Mouse (Mus musculus) liver, embryonic 14.5 days (tissue): ENCODE measurements around the gene Htr1a. TPM values are rescaled to one million over a fixed set of nuclear protein-coding genes. Genes with fewer than 3 reads are reported as not detected.

ENCODE experiments used
- ATAC-seq: fragments of 200-750 bp; cut with Nextera tagmentation; 2 replicates; pipeline ENCODE4 v1.8.0; 2017; ENCODE audit warnings: moderate number of reproducible peaks, mild to moderate bottlenecking, moderate library complexity; ENCODE audit not compliant: insufficient read depth
- DNase-seq, 3 experiments: peaks; one replicate each; pipeline ENCODE4 v3.0.0-alpha.2; 2012 to 2013; ENCODE audit warnings: low read depth in 3 of 3, low spot score in 3 of 3
- H3K27ac ChIP-seq: fragments of 300-500 bp; sonication (generic); 2 replicates; pipeline ENCODE4 v1.5.1; 2014; ENCODE audit warnings: moderate library complexity, mild to moderate bottlenecking, control low read depth, inconsistent platforms
- H3K27me3 ChIP-seq: fragments of 300-500 bp; sonication (generic); 2 replicates; pipeline ENCODE4 v1.6.1; 2014; ENCODE audit warnings: mild to moderate bottlenecking, low read length, moderate library complexity; ENCODE audit not compliant: control insufficient read depth, insufficient read depth
- H3K36me3 ChIP-seq: fragments of 300-500 bp; sonication (generic); replicated peaks from 2 replicates; pipeline ENCODE4 v1.6.1; 2014; ENCODE audit warnings: low read depth; ENCODE audit not compliant: control insufficient read depth, insufficient read depth
- H3K4me1 ChIP-seq, 2 experiments: fragments of 200-500 bp in 1 of 2; fragments of 300-500 bp in 1 of 2; sonication (generic) in 1 of 2; replicated peaks; 2 replicates each; pipeline ENCODE4 v1.6.1; 2012 to 2014; ENCODE audit warnings: antibody characterized with exemption in 1 of 2, inconsistent platforms in 1 of 2, low read length in 1 of 2; ENCODE audit not compliant: control insufficient read depth in 2 of 2, insufficient read depth in 2 of 2
- H3K4me2 ChIP-seq: fragments of 300-500 bp; sonication (generic); 2 replicates; pipeline ENCODE4 v1.6.1; 2014; ENCODE audit warnings: low read depth, mild to moderate bottlenecking, control low read depth, moderate library complexity
- H3K4me3 ChIP-seq, 2 experiments: fragments of 200-500 bp in 1 of 2; fragments of 300-500 bp in 1 of 2; sonication (generic) in 1 of 2; 2 replicates each; pipeline ENCODE4 v1.5.1; 2012 to 2014; ENCODE audit warnings: low read depth in 2 of 2, low read length in 2 of 2, mild to moderate bottlenecking in 2 of 2, control low read depth in 1 of 2, inconsistent platforms in 1 of 2, moderate library complexity in 1 of 2; ENCODE audit not compliant: insufficient read depth in 1 of 2
- H3K9ac ChIP-seq: fragments of 300-500 bp; sonication (generic); replicated peaks from 2 replicates; pipeline ENCODE4 v1.6.1; 2014; ENCODE audit warnings: mild to moderate bottlenecking, control low read depth, moderate library complexity
- H3K9me3 ChIP-seq: fragments of 300-500 bp; sonication (generic); 2 replicates; pipeline ENCODE4 v1.6.1; 2016; ENCODE audit warnings: low read length, mixed read lengths; ENCODE audit not compliant: control insufficient read depth
- EP300 ChIP-seq: IDR thresholded peaks from 2 replicates; pipeline ENCODE4 v1.6.1; 2016; ENCODE audit warnings: antibody characterized with exemption, low read depth
- WGBS: fragments of 180-500 bp; shearing (Covaris S2); extraction: QIAGEN DNeasy Blood & Tissue Kit; methylation state at CpG from one replicate; pipeline ENCODE4 v1.1.7; 2014; ENCODE audit not compliant: insufficient replicate concordance; 5-methylcytosine and 5-hydroxymethylcytosine counted together
- polyA plus RNA-seq, 2 experiments: library from polyadenylated mRNA; depleted of rRNA in 1 of 2; stranded (reverse) in 1 of 2; unstranded in 1 of 2; fragments of >200 nt; fragmentation: Nextera tagmentation in 1 of 2; extraction: Ambion mirVana in 1 of 2; gene quantifications; 2 replicates each; pipeline versions ENCODE4 v1.2.1 to v1.2.3; 2012 to 2014

Htr1a gene
- polyA plus RNA-seq, 2 experiments, result not detected

GRCm38 (mm10) chr13:105451536-105451935 lies 8.1 kb downstream of the Htr1a start:
- Histone ChIP-seq H3K4me1 (no peaks in the 10 kb centered on the region), H3K4me3 (no peak overlapping the region), H3K36me3 (no peaks in the 10 kb centered on the region), H3K9me3 (no peaks in the 10 kb centered on the region), H3K27ac (no peak overlapping the region), H3K4me2 (no peak overlapping the region), H3K27me3 (no peaks in the 10 kb centered on the region; the same call in 1 of the 2 replicates), H3K9ac (no peak overlapping the region)
- 61% methylated on average over 3 of the region's 3 CpGs for WGBS
- no peak for DNase-seq
- no peak for ATAC-seq
- no peak for TF ChIP-seq EP300

Other genes starting within 250 kb of the Htr1a start
- gene Rnf180, start 148.8 kb upstream of the Htr1a start, polyA plus RNA-seq (2012; rRNA removed), result 0.22 and 0.35 TPM in 2 replicates
- 0.39 and 0.76 TPM in 2 replicates for gene Rnf180, start 148.8 kb upstream of the Htr1a start, polyA plus RNA-seq (2014; fragmentation: Nextera tagmentation; extraction: Ambion mirVana)